Mouse (Mus musculus) megakaryocyte, embryonic 14.5 days (primary cell): ENCODE results near the gene Rilpl1.

Source experiments
- FLI1 ChIP-seq: IDR thresholded peaks from 2 replicates; pipeline ENCODE4 v1.6.1; 2012; ENCODE audit warnings: low read length, inconsistent platforms, mixed read lengths
- GATA1 ChIP-seq: IDR thresholded peaks from 3 replicates; pipeline ENCODE4 v1.6.1; 2012; ENCODE audit warnings: mixed read lengths, low read length, inconsistent platforms, borderline replicate concordance

- no peak for TF ChIP-seq FLI1
- TF ChIP-seq GATA1 = no peak
Measured at GRCm38 (mm10) chr5:124505235-124505634, 26.0 kb downstream of the Rilpl1 start.
